Mouse (Mus musculus): Measurements from ENCODE around the gene Bex4. TPM values are rescaled to one million over a fixed set of nuclear protein-coding genes. Genes with fewer than 3 reads are reported as not detected.
"Not testable (repeated sequence)": the region's sequence is repeated elsewhere in the genome, so short reads cannot be mapped to it uniquely, and the experiment has no call there.

Bex4 gene
- polyA plus RNA-seq, 1 experiment from 2014 or later, result 307 TPM

GRCm38 (mm10) chrX:136127038-136127743 lies 11.6 kb upstream of the Bex4 start:
- DNase-seq (ENCODE audit: low spot score), result no peak
- 0 out of 2 replicates have a peak, but pooled peaks have one; percentile 60 for ATAC-seq (replicated peaks; ENCODE audit: low FRiP score)
- no peak overlapping the region for H3K4me2 ChIP-seq
- H3K27ac ChIP-seq (ENCODE audit: low read depth, low read length), result no peak overlapping the region
- H3K27me3 ChIP-seq (replicated peaks; ENCODE audit: control insufficient read depth, insufficient read depth, low read length), result no peaks in the 10 kb centered on the region
- 58% methylated on average over 8 of the region's 8 CpGs for WGBS
- H3K9ac ChIP-seq (ENCODE audit: low read depth, low read length), result no peak overlapping the region
- no peaks in the 10 kb centered on the region for H3K36me3 ChIP-seq (ENCODE audit: control insufficient read depth, insufficient read depth, low read length)
- H3K4me1 ChIP-seq (replicated peaks; ENCODE audit: control insufficient read depth, insufficient read depth, low read length), result no peaks in the 10 kb centered on the region
- no peaks in the 10 kb centered on the region for H3K9me3 ChIP-seq (ENCODE audit: control insufficient read depth, low read length)
- H3K4me3 ChIP-seq (ENCODE audit: low read depth, low read length), result no peak overlapping the region

GRCm38 (mm10) chrX:136127744-136128064 lies 11.1 kb upstream of the Bex4 start:
- no peaks in the 10 kb centered on the region for H3K9me3 ChIP-seq (ENCODE audit: control insufficient read depth, low read length)
- DNase-seq (ENCODE audit: low spot score), result peak; percentile 38
- H3K27me3 ChIP-seq (replicated peaks; ENCODE audit: control insufficient read depth, insufficient read depth, low read length), result no peaks in the 10 kb centered on the region
- no peaks in the 10 kb centered on the region for H3K4me1 ChIP-seq (replicated peaks; ENCODE audit: control insufficient read depth, insufficient read depth, low read length)
- H3K4me2 ChIP-seq, result no peak overlapping the region
- H3K36me3 ChIP-seq (ENCODE audit: control insufficient read depth, insufficient read depth, low read length), result no peaks in the 10 kb centered on the region
- H3K4me3 ChIP-seq (ENCODE audit: low read depth, low read length), result no peak overlapping the region
- WGBS, result 13% methylated on average over 5 of the region's 5 CpGs
- no peak overlapping the region for H3K27ac ChIP-seq (ENCODE audit: low read depth, low read length)
- 0 out of 2 replicates have a peak, but pooled peaks have one; percentile 34 for ATAC-seq (replicated peaks; ENCODE audit: low FRiP score)
- H3K9ac ChIP-seq (ENCODE audit: low read depth, low read length), result no peak overlapping the region

GRCm38 (mm10) chrX:136135559-136135958 lies 3.2 kb upstream of the Bex4 start:
- no peaks in the 10 kb centered on the region for H3K27me3 ChIP-seq (replicated peaks; ENCODE audit: control insufficient read depth, insufficient read depth, low read length)
- H3K4me2 ChIP-seq, result no peak overlapping the region
- H3K36me3 ChIP-seq (ENCODE audit: control insufficient read depth, insufficient read depth, low read length), result no peaks in the 10 kb centered on the region
- no peak overlapping the region for H3K27ac ChIP-seq (ENCODE audit: low read depth, low read length)
- H3K9me3 ChIP-seq (ENCODE audit: control insufficient read depth, low read length), result no peaks in the 10 kb centered on the region
- no peaks in the 10 kb centered on the region for H3K4me1 ChIP-seq (replicated peaks; ENCODE audit: control insufficient read depth, insufficient read depth, low read length)
- peak; percentile 86 for ATAC-seq (replicated peaks; ENCODE audit: low FRiP score)
- no peak overlapping the region for H3K9ac ChIP-seq (ENCODE audit: low read depth, low read length)
- WGBS, result 65% methylated on average over 4 of the region's 4 CpGs
- H3K4me3 ChIP-seq (ENCODE audit: low read depth, low read length), result no peak overlapping the region
- no peak for DNase-seq (ENCODE audit: low spot score)

- not testable (repeated sequence) for H3K9me3 ChIP-seq (ENCODE audit: control insufficient read depth, low read length); DNase-seq (ENCODE audit: low spot score); H3K36me3 ChIP-seq (ENCODE audit: control insufficient read depth, insufficient read depth, low read length); H3K27me3 ChIP-seq (replicated peaks; ENCODE audit: control insufficient read depth, insufficient read depth, low read length); H3K27ac ChIP-seq (ENCODE audit: low read depth, low read length); H3K4me1 ChIP-seq (replicated peaks; ENCODE audit: control insufficient read depth, insufficient read depth, low read length)
- 27% methylated on average over 5 of the region's 5 CpGs for WGBS
- Histone ChIP-seq H3K9ac (ENCODE audit: low read depth, low read length) (peak overlapping the region; percentile 57), H3K4me3 (ENCODE audit: low read depth, low read length) (peak overlapping the region; percentile 52), H3K4me2 (peak overlapping the region; percentile 55)
- ATAC-seq (replicated peaks; ENCODE audit: low FRiP score), result peak; percentile 10; the same call in 1 of the 2 replicates
These were observed 826 bp downstream of the Bex4 start for GRCm38 (mm10) chrX:136139640-136140004.

GRCm38 (mm10) chrX:136141385-136141784 lies 2.6 kb downstream of the Bex4 start:
- Histone ChIP-seq H3K9me3 (ENCODE audit: control insufficient read depth, low read length) (no peaks in the 10 kb centered on the region), H3K27ac (ENCODE audit: low read depth, low read length) (no peak overlapping the region), H3K4me2 (peak overlapping the region; percentile 10; the same call in 1 of the 2 replicates), H3K27me3 (replicated peaks; ENCODE audit: control insufficient read depth, insufficient read depth, low read length) (no peaks in the 10 kb centered on the region), H3K9ac (ENCODE audit: low read depth, low read length) (no peak overlapping the region), H3K4me1 (replicated peaks; ENCODE audit: control insufficient read depth, insufficient read depth, low read length) (no peaks in the 10 kb centered on the region), H3K36me3 (ENCODE audit: control insufficient read depth, insufficient read depth, low read length) (no peaks in the 10 kb centered on the region), H3K4me3 (ENCODE audit: low read depth, low read length) (no peak overlapping the region)
- WGBS, result 70% methylated on average over 5 of the region's 5 CpGs
- DNase-seq (ENCODE audit: low spot score), result no peak
- ATAC-seq (replicated peaks; ENCODE audit: low FRiP score), result no peak

- H3K9ac ChIP-seq (ENCODE audit: low read depth, low read length), result no peak overlapping the region
These were observed 4.9 kb downstream of the Bex4 start for GRCm38 (mm10) chrX:136143711-136144110.

GRCm38 (mm10) chrX:136144195-136144594 lies 5.4 kb downstream of the Bex4 start:
- WGBS, result 49% methylated on average over 7 of the region's 7 CpGs
- H3K4me2 ChIP-seq, result no peak overlapping the region
- no peak overlapping the region for H3K9ac ChIP-seq (ENCODE audit: low read depth, low read length)
- ATAC-seq (replicated peaks; ENCODE audit: low FRiP score) (no peak), DNase-seq (ENCODE audit: low spot score) (no peak)
- no peak overlapping the region for H3K27ac ChIP-seq (ENCODE audit: low read depth, low read length)
- no peaks in the 10 kb centered on the region for H3K9me3 ChIP-seq (ENCODE audit: control insufficient read depth, low read length)
- no peaks in the 10 kb centered on the region for H3K36me3 ChIP-seq (ENCODE audit: control insufficient read depth, insufficient read depth, low read length)
- no peak overlapping the region for H3K4me3 ChIP-seq (ENCODE audit: low read depth, low read length)
- no peaks in the 10 kb centered on the region for H3K27me3 ChIP-seq (replicated peaks; ENCODE audit: control insufficient read depth, insufficient read depth, low read length)
- no peaks in the 10 kb centered on the region for H3K4me1 ChIP-seq (replicated peaks; ENCODE audit: control insufficient read depth, insufficient read depth, low read length)

More at GRCm38 (mm10) chrX:136143711-136144110, 4.9 kb downstream of the Bex4 start:
- no peak overlapping the region for H3K4me3 ChIP-seq (ENCODE audit: low read depth, low read length)
- no peak overlapping the region for H3K27ac ChIP-seq (ENCODE audit: low read depth, low read length)
- no peaks in the 10 kb centered on the region for H3K4me1 ChIP-seq (replicated peaks; ENCODE audit: control insufficient read depth, insufficient read depth, low read length)
- H3K9me3 ChIP-seq (ENCODE audit: control insufficient read depth, low read length), result no peaks in the 10 kb centered on the region
- no peak for DNase-seq (ENCODE audit: low spot score)
- ATAC-seq (replicated peaks; ENCODE audit: low FRiP score), result no peak
- no peak overlapping the region for H3K4me2 ChIP-seq
- no peaks in the 10 kb centered on the region for H3K27me3 ChIP-seq (replicated peaks; ENCODE audit: control insufficient read depth, insufficient read depth, low read length)
- WGBS, result 87% methylated on average over 2 of the region's 2 CpGs
- no peaks in the 10 kb centered on the region for H3K36me3 ChIP-seq (ENCODE audit: control insufficient read depth, insufficient read depth, low read length)

GRCm38 (mm10) chrX:136170625-136171024 lies 31.8 kb downstream of the Bex4 start:
- no peaks in the 10 kb centered on the region for H3K9me3 ChIP-seq (ENCODE audit: control insufficient read depth, low read length)
- peak; percentile 55 for ATAC-seq (replicated peaks; ENCODE audit: low FRiP score)
- WGBS, result 44% methylated on average over 10 of the region's 10 CpGs
- no peaks in the 10 kb centered on the region for H3K4me1 ChIP-seq (replicated peaks; ENCODE audit: control insufficient read depth, insufficient read depth, low read length)
- peak overlapping the region; percentile 53; the same call in 1 of the 2 replicates for H3K9ac ChIP-seq (ENCODE audit: low read depth, low read length)
- H3K36me3 ChIP-seq (ENCODE audit: control insufficient read depth, insufficient read depth, low read length), result no peaks in the 10 kb centered on the region
- DNase-seq (ENCODE audit: low spot score), result no peak
- peak overlapping the region; percentile 55 for H3K4me3 ChIP-seq (ENCODE audit: low read depth, low read length)
- H3K4me2 ChIP-seq, result peak overlapping the region; percentile 64
- peak overlapping the region; percentile 58; the same call in 1 of the 2 replicates for H3K27ac ChIP-seq (ENCODE audit: low read depth, low read length)
- no peaks in the 10 kb centered on the region for H3K27me3 ChIP-seq (replicated peaks; ENCODE audit: control insufficient read depth, insufficient read depth, low read length)
